Mouse (Mus musculus): Measurements from ENCODE around the gene Il1b.

- TF ChIP-seq POLR2A (IDR thresholded peaks at IDR 0.05; ENCODE audit: insufficient read depth, low read depth, low read length) = no peak
- TF ChIP-seq EP300 (IDR thresholded peaks at IDR 0.05; ENCODE audit: insufficient read depth, low read depth, low read length) = 0 out of 2 replicates have a peak, but pooled peaks have one; percentile 58
- TF ChIP-seq CTCF (IDR thresholded peaks at IDR 0.05) = no peak
These were observed 12.8 kb upstream of the Il1b start for GRCm38 (mm10) chr2:129383512-129384271.
